Mouse (Mus musculus) cerebellum, adult 9-10 months (tissue): Measurements from ENCODE around the gene Pde12.

Experiments
- DNase-seq: peaks from one replicate; pipeline ENCODE4 v3.0.0; 2022

The Pde12 gene

DNA sequence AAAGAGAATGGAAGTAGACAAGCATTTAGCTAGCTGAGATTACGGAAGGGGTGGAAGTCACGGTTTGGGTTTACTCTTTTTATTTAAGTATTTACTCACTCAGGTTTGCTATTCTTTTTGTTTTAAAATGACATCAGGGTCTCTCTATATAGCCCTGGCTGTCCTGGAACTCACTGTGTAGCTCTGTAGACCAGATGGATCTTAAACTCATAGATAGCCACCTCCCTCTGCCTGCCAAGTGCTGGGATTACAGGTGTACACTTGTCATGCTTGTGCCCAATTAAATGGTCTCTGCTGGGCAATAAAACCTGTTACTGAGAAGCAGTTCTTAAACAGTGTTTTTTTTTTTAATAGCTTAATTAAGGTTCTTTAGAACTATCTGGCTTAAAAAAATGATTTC lies 29.7 kb downstream of the Pde12 start:
- DNase-seq, result peak; percentile 47

DNA sequence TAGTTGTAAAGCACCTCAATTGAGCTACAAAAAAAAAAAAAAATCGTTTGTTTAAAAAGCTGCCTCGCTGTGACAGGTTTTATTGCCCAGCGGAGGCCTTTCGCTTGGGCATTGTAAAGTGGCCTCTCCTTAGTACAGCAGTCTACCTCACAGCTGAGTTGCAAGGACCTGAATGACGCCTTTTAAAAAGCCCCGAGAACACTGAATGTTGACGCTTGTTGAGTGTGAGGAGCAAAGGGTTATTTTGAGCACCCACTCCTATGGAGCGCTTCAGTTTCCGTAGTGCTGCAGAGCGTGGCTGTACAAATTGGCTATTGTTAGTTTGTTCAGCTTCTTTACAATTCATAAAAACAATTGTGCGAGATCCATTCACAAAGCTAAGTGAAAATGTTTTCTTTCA lies 30.4 kb downstream of the Pde12 start:
- DNase-seq, result peak; percentile 33

DNA sequence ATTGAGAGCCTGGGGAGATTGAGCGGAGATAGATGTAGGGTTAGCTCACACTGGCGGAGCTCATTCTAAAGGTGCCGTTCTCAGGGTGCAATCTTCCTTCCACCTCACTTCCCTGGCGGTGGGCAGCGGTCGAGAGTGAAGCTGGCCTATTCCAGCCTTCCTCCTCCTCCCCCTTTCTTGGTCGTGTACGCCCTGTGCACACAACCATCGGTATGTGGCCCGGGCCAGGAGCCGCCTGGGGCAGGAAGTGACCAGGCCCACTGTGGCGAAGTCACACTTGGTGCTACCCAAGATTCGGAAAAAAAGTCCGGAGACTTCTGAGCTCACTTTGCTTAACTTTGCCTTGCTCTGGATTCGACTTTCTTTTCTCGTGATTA lies 31.0 kb downstream of the Pde12 start:
- DNase-seq, result no peak

DNA sequence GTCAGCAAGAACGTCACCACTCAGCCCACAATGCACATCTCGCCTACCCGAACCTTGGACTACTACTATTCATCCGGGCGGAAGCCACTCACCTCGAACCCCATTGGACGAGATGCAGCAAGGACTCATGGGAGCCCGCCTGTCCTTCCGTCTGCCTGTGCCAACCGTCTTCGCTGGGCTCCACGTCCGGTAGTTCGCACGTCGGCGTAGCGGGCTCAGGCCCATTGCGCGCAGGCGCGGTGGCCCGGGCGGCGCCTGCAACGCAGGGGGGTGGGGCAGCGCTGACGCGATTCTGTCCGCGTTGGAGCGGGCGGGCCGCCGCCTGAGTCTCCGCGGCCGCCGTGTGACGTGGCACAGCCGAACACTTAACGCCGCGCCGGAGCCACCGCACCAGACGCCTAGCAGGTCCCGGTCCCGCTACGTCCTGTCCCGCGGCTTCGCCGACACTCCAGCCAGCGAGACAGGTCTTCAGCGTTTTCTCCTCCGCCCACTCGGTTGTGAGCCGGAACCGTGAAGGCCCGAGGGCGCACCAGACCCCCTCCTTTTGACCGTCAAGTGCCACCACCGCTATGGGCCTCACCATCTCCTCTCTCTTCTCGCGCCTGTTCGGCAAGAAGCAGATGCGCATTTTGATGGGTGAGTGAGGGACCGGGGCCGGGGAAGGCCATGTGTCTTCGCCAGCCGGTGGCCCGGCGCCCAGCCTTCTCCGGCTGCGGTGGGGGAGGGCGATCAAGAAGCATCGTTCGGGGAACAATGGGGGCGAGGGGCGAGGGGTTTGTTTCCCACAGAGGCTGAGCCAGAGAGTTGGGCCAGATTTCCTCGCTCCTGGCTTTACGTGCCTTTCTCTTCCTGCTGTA lies 31.6 kb downstream of the Pde12 start, which contains the start of gene Arf4:
Arf4 (plus strand) TSS at position 224 of the 857 bp plus-strand sequence.
- DNase-seq, result peak; percentile 98

DNA sequence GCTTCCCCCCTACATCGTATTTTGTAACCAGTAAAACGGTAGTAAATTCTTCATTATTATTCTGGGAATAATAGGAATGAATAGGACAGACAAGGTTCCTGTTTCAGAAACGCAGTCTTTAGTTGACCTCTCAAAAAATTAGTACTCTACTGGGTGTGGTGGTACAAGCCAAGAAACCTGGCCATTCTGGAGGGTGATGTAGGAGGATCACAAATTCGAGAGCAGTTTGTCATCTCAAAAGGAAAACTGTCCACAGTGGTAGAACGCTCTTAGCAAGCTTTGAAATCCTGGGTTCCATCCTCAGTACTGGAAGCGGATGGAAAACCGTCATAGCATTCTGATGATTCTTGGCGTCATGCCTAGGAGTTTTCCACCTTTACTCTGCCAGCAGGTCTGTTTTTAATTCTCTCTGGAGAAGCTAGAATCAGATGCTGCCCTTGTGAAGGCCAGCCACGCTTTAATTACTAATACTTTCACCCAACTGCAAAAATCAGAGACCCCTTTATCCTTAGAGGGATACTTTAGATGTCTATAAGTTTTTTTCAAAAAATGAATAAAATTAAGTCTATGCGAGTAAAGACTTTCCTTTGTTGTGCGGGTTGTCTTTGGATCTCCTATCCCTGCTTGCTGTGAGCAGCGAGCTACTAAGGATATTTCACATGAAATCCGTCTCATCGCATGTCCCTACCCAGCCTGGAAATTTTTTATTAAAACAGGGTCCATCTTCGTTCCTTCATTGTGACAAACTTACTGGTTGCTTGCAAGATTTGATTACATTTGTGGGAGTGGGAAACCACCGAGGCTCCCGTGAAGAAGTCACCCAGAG lies 32.4 kb downstream of the Pde12 start:
- peak; percentile 78 for DNase-seq

DNA sequence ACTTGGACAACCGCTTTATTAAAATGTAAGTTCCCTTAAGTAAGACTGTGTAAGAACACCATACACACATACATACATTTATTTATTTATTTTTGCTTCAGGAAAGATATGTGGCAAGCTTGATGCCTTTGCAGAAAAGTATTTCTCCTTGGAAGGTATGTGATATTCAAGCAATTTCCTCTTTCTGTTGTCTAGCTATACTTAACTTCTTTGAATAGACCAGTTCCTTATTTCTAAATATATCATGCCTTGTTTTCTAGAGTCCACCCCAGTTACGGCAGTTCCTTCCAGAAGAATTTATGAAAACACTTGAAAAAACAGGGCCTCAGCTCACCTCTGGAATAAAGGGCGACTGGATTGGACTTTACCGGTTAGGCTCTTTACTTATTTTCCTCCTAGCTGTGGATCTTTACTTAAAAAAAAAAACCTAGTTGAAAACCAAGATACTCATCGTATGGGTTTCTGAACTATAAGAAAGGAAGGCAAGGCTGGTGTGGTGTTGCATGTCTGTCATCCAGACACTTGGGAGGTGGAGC lies 43.0 kb downstream of the Pde12 start:
- DNase-seq, result no peak

DNA sequence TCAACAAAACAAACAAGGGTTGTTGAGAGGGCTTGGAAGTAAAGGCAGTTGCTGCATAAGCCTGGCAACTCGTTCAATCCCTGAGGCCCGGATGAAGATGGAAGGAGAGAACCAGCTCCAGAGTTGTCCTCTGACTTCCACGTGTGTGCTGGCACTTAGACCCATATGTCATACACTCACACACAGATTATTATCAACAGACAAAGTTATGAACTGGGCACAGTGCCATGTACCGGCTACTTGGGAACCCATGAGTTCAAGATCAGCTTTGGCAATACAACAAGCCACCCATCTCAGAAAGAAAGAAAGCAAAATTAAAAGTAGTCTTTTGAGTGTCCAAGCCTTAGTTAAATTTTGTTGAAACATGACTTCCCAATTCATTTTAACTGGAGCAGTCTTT lies 44.4 kb downstream of the Pde12 start:
- no peak for DNase-seq

DNA sequence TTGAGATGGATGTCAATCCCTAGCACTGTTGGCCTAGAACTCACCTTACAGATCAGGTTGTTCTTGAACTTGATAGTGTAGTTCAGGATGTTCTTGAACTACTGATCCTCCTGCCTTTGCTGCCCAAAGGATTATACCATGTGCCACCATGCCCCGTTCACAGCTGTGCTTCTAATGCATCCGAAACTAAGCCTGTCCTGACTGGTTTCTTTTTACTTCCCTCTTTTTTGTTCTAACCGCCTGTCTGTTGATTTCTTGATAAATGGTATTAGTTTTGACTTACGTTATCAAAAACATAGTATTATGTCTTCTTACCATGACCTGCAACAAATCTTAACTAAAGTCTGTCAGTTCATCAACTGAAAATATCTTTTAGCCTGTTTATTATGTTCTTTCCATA lies 59.0 kb downstream of the Pde12 start:
- no peak for DNase-seq
